ENCODE assay signal across 26 mouse cellular contexts in the genomic region with DNA sequence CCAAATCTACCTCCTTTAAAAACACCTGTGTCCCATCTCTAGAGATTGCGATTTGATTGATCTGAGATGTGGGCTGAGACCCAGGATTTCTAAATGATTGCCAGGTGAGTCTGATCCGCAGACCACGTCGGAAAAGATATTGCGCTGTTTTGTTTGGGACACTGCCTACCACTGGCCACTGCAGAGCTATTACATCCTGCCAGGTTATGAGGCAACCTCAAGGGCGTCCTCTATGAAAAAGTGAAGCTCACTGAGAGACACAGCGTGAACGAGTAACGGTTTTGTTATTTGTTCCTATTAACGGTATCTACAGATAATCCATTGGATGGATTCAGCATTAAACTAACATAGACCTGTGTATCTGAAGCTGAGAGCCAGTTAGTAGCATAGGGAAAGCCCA. TPM values are rescaled to one million over a fixed set of nuclear protein-coding genes. Genes with fewer than 3 reads are reported as not detected.
"Had no signal": no experiment of that assay in that cellular context is flagged by ENCODE, and none has a peak within 500 bp of the region (broad histone marks: within the 10 kb centered on the region; RNA-seq: fewer than 3 reads in every experiment).

No protein-coding gene starts in this region.

- H3K27ac ChIP-seq: kidney, embryonic 15.5 days; left cerebral cortex, adult 2 months; liver, embryonic 15.5 days; midbrain, embryonic 10.5 days; midbrain, embryonic 13.5 days; neural tube, embryonic 13.5 days had no signal

- H3K36me3 ChIP-seq: kidney, embryonic 15.5 days; liver, embryonic 15.5 days; midbrain, embryonic 10.5 days; midbrain, embryonic 13.5 days; neural tube, embryonic 13.5 days had no signal

- H3K4me1 ChIP-seq: kidney, embryonic 15.5 days; midbrain, embryonic 10.5 days; midbrain, embryonic 13.5 days; neural tube, embryonic 13.5 days had no signal

- H3K4me2 ChIP-seq: kidney, embryonic 15.5 days; liver, embryonic 15.5 days; midbrain, embryonic 13.5 days; neural tube, embryonic 13.5 days had no signal

- DNase-seq: kidney, adult 11 months; kidney, adult 8-10 months; kidney, postnatal 10 days; kidney, postnatal 36 days; layer of hippocampus, postnatal 36 days; lung, adult 2 months; lung, postnatal 14 days; lung, postnatal 4 days; thymus, postnatal 25 days had no signal

- H3K27me3 ChIP-seq: kidney, embryonic 15.5 days; liver, embryonic 15.5 days; midbrain, embryonic 13.5 days; neural tube, embryonic 13.5 days had no signal

- H3K9ac ChIP-seq: kidney, embryonic 15.5 days; liver, embryonic 15.5 days; midbrain, embryonic 13.5 days; neural tube, embryonic 13.5 days had no signal

- ATAC-seq: midbrain, embryonic 13.5 days; midbrain, embryonic 16.5 days had no signal

- H3K4me3 ChIP-seq: kidney, embryonic 15.5 days; left cerebral cortex, adult 2 months; liver, embryonic 15.5 days; megakaryocyte, embryonic 14.5 days; midbrain, embryonic 10.5 days; midbrain, embryonic 13.5 days; myocyte; neural tube, embryonic 13.5 days had no signal

- H3K9me3 ChIP-seq: kidney, embryonic 15.5 days; liver, embryonic 15.5 days; midbrain, embryonic 10.5 days; midbrain, embryonic 13.5 days had no signal

RNA-seq across cellular contexts. Expression of gene Thegl, which starts 22.6 kb away (rescaled TPM):
- total RNA-seq: monocyte, adult 5-6 weeks had no signal
- polyA plus RNA-seq: kidney, embryonic 15.5 days; limb, embryonic 11.5 days; myocyte; spleen, adult 2 months; thymus, postnatal 0 days had no signal

RNA-seq across cellular contexts. Expression of gene Arl9, which starts 34.6 kb away (rescaled TPM):
- total RNA-seq: layer of hippocampus, postnatal 10 days; layer of hippocampus, postnatal 36 days; left cerebral cortex, adult 2 months; left cerebral cortex, postnatal 10 days; left cerebral cortex, postnatal 36 days; monocyte, adult 5-6 weeks had no signal
- polyA plus RNA-seq: limb, embryonic 11.5 days; liver, embryonic 15.5 days; lung, adult 2 months; midbrain, embryonic 10.5 days; midbrain, embryonic 13.5 days; midbrain, embryonic 16.5 days; myocyte; neural tube, embryonic 13.5 days; small intestine, adult 2 months; spleen, adult 2 months; thymus, postnatal 0 days had no signal
